Mouse (Mus musculus): Measurements from ENCODE around the gene Picalm. TPM values are rescaled to one million over a fixed set of nuclear protein-coding genes. Genes with fewer than 3 reads are reported as not detected.
"Not testable (repeated sequence)": the region's sequence is repeated elsewhere in the genome, so short reads cannot be mapped to it uniquely, and the experiment has no call there.

Gene Picalm
- total RNA-seq, 2 experiments from 2014 or later, result 144 to 162 TPM

DNA sequence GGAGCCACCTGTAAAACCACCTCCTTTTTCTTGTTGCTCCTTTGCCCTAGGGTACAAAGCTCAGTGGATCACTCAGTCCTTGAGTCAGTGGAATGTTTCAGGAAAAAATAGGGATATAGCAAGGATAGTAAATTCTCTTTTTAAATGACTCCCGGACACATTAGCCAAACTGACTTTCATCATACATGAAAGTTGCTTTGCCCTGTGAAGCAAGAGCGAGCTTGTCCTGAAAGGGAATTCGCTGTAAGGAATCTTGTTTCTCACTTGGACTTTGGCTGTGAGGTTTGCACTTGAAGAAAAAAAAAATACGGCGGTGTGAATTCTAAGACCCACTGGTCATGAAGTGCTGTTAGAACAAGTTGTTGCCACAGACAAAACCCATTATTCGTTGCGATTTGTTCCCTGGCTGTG is 1.8 kb downstream of the Picalm start:
- no peak for DNase-seq

DNA sequence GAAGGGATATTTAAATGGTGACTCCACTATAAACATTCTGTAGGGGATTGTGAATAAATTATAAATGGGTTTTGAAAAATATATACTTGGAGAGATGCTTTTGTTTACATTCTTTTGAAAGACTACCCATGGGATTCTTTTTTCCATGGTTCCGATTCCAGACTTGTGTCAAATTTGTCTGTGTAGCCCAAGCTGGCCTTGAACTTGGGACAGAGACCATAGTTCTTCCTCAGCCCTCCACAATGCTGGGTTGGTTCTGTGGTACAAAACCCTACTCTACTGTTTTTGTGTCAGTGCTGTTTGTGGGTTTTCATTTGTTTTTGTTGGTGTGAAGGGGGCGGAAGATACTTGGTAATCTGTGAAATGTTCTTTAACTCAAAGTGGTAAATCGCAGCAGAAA is 2.3 kb downstream of the Picalm start:
- no peak for DNase-seq

DNA sequence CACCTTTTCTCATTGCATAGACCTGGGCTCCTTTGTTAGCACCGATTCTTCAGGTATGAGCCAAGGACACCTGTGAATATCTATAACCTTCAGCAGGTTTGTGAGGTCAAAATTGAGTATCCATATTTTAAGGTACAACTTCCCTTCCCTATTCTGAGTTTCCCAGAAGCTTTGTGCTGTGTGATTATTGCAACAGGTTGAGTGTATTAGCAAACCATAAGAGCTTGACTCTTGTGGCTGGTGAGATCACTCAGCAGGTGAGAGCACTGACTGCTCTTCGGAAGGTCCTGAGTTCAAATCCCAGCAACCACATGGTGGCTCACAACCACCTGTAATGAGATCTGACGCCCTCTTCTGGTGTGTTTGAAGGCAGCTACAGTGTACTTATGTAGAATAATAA is 6.7 kb downstream of the Picalm start:
- DNase-seq, result no peak

GRCm38 (mm10) chr7:90138359-90138758 is 8.3 kb downstream of the Picalm start:
- no peak for DNase-seq

DNA sequence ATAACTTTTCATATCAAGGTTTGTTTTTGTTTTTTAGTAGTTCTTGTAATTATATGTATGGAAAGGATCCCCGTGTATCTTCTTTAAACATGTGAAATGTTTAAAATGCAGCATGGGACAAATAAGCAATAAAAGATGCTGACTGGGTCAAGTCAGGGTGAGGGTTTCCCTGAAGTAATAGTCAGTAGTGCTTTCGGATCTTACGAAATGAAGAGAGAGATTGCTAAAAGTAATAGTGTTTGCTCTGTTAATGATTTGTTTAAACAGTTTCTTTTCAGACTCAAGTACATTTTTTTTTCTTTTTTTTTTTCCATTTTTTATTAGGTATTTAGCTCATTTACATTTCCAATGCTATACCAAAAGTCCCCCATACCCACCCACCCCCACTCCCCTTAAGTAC is 10.3 kb downstream of the Picalm start:
- DNase-seq, result no peak

DNA sequence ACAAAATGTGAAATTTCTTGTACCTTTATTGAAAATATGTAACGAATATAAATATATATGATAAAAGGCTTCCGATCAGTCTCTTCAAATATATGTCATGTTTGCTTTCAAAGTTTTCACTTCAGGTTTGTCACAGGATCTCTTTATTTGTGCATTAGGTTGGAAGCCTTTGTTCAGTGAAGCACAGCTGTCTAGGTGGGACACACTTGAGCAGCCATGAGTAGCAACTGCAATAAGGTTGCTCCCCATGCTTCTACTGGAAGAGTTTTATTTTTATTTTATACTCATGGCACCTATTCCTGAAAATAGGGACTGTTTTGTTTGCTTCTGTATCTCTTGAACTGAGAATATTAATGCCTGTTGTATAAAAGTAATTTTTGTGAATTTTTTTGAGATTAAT is 14.3 kb downstream of the Picalm start:
- DNase-seq, result no peak

DNA sequence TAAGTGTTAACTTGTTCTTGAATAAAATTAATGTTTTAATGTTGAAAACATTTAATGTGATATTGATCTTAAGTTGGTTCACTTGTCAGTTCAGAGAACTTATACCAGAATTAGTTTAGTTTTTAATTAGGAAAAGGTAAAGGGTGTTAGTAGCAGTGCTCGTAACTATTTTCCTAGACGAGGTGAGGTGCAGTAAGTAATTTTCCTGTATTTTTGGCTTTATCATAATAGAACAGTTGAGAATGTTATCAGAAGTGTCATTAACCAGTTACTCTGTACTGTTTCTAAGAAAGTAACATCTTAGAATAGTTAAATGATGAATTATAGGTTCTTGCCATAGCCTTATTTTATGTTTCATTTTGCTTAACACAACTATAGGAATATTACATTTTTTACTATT is 15.0 kb downstream of the Picalm start:
- DNase-seq, result no peak

- DNase-seq, result no peak
Measured at GRCm38 (mm10) chr7:90145376-90145775, 15.4 kb downstream of the Picalm start.

DNA sequence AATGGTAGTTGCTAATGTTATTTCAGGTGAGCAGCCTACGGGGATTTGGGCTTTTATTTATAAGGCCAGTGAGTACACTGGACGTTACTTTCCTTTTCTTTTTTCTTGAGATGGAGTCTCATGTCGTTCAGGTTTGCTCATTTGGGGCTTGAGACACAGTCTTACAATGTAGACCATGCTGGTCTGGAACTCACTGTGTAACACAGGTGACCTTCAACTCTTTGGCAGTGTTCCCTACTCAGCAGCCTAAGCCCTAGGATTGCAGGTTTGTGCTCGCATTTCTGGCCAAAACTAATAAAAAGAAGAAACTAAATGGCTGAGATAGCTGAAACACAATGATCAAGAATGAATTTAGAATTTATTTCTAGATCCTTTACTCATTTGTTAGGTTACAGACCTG is 15.9 kb downstream of the Picalm start:
- DNase-seq, result no peak

DNA sequence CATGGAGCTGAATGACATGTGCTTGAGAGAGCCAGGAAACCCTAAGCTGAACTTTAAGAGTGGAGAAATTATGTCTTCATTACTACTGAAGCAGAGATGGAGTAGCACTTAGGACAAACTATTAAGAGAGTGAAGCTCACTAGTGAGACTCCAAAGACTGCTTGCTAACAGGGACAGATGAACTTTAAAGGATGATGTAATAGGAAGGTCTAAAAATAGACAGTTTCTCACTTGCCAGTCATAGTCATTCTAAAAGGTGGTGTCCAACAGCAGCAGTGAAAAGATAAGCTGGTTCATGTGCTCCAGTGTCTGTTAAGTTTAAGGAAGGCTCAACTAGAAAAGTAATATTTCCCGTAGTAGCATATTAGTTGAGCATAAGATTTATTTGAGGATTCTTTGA is 16.3 kb downstream of the Picalm start:
- DNase-seq, result no peak

DNA sequence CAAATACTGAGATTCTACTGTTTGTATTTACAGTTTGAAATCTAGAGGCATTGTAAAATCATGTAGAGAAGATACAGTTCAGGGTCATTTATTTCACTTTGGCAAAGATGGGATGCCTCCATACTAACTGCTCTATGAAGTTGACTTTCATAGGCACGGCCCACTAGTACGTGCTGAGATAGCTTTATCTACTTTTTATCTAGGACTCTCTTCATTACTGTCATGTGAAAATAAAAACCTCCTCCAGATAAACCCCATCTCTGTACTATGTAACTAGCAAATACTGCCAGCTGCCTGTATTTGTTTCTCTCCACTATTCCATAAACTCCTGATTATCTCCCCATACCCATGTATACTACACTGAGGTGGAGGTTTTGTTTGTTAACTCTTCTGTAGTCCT is 18.0 kb downstream of the Picalm start:
- DNase-seq, result no peak

DNA sequence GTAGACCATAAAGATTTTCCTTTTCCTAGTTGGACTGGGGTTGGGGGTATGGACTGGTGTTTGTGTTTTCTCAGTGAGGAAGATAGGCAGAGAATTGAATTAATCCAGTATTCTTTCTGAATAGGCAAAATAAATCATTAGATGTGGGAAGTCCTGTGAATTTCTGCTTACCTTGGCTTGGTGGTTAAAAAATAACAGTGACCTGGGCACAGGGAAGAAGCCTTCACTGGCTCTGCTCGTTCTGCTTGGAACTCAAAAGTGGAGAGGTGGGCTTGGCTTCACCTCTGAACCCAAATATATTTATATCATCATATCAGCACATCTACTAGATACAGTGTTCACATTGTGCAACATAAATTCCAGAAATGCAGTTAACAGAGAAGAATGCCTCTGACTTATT is 18.5 kb downstream of the Picalm start:
- no peak for DNase-seq

- peak; percentile 22 to 29 for DNase-seq
Measured at GRCm38 (mm10) chr7:90150311-90150710, 20.3 kb downstream of the Picalm start.

DNA sequence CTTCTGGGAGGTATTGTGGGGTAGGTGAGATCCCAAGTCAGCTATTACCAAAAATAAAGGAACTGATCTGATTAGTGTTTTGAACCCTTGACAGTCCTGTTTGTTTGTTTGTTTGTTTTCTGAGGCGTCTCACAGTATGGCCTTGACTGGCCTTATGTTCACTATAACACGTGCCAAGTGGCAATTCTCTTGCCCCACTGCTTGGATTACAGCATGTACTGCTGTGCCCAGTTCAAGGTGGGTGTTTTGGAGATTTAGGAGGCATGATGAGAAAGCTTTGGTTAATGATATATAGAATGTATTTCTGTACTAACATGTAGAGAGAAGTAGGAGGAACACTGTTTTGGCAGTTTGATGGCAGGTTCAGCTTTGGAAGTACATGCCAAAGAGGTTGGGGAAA is 28.0 kb downstream of the Picalm start:
- DNase-seq, result no peak

GRCm38 (mm10) chr7:90160598-90160997 is 30.6 kb downstream of the Picalm start:
- DNase-seq, result no peak

GRCm38 (mm10) chr7:90164276-90164675 is 34.3 kb downstream of the Picalm start:
- no peak for DNase-seq

DNA sequence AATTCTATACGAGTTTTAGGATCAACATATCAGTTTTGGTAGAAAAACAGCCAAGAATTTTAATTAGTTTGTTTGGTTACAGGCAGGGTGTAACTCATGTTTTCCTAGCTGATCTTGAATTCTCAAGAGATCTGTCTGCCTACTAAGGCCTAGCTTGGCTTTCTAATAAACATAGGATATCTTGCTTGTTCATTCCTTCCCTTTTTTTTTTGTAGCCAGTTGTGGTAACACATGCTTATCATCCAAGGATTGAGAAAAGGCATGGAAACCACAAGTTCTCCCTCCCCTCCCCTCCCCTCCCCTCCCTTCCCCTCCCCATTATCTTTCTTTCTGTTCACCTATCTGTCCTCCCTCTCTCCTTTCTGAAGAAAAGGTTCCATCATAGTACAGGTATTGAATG is 36.0 kb downstream of the Picalm start:
- no peak for DNase-seq

DNA sequence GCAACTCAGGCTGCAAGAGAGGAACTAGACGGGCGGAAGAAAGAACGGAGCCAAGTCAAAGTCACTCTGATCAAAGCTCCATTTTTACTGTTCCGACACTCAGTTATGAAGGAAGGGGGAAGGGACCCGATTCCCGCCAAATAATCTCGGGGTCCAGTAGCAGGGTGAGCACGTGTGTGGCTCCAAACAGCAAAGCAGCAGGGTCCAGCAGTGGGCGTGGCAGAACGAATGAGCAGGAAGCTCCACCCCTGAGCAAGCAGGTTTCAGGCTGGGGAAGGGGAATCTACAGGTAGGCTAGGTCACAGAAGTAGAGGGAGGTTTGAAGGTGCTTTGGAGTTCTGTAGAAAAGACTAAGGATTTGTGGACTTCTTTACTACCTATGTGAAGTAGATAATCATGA is 37.8 kb downstream of the Picalm start:
- DNase-seq, result not testable (repeated sequence)

DNA sequence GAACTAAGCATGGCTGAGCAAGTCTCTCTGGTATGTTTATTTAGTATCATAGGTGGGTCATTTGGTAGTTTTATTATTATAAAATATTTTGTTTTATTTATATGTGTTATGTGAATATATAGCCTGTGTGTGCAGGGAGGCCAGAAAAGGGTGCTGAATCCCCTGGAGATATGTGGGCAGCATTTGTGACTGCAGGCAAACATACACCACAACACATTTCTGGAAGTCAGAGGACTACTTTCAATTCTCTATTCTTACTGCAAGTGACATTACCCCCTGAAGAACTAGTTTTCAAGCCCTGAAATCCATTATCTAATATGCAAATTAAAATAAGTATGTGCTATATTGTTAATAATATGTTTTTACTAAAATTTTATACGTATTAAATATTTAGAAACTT is 43.8 kb downstream of the Picalm start:
- no peak for DNase-seq

DNA sequence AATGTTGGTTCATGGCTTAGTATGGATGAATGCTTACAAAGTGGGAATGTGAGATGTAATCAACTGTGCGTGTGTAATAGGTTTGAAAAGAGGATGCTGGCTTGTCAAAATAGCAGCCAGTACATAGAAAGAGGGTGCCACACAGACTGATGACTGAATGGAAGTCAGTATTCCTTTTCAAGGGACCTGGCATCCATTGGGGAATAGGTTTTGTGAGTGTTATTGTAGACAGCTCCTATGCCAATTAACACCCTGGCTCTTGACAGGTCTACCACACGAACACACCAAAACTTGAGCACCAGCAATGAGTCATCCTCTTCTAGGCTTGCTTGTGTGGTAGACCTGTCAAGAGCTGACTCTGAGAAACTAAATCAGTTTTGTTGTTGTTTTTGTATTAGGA is 45.6 kb downstream of the Picalm start:
- no peak for DNase-seq

- DNase-seq, result no peak
Measured at GRCm38 (mm10) chr7:90180635-90181034, 50.6 kb downstream of the Picalm start.

DNA sequence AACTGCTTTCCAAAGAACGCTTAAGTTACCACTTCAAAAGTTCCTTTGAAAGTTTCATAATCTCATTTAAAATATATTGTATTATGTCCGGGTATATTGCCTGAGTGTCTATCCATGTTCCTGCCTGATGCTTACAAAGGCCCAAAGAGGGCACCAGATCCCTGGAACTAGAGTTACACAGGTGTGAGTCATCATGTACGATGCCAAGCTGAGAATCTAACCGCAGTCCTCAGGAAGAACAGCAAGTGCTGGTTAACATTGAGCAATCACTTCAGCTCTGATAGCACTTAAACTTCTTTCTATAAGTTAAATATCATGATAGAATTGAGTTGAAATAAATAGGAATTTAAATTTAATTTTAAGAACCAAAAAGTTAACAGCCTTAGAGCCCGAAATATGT is 70.2 kb downstream of the Picalm start:
- DNase-seq, result no peak

DNA sequence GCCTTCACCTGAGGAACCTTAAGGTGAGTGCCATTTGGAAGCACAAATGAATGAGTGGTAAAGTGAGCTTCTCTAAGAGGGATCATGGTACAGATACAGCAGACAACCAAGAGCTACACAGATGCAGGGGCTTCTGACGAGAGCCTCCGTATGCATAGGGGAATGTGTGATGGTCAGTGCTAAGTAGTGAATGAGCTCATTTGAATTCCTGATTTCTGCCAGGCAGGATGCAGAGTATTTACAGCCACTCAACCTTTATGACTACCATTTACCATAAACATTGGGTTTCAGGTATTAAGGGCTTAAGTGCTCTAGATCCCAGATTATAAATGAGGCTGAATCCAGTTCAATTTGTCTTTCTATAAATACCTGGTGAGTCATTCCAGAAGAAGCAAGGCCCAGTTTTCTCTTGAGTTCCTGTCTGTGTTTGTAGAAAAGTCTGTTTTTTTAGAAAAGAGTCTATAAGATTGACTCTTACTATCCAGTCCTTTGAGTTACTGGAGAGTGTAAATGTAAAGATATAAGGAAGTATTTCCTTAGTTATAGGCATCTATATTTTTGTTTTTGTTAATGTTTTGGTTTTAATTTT is 72.0 kb downstream of the Picalm start:
- DNase-seq, result no peak

GRCm38 (mm10) chr7:90203914-90204313 is 73.9 kb downstream of the Picalm start:
- DNase-seq, result no peak

- no peak for DNase-seq
Measured at GRCm38 (mm10) chr7:90210116-90210515, 80.1 kb downstream of the Picalm start.
